ENCODE assay signal across 9 mouse cellular contexts in genomic region chr1:38438447-38438846, GRCm38 (mm10).
DNase-seq lines count a peak whose midpoint lies in the region; ATAC-seq lines count a peak whose summit lies in the region.
"Had no signal": no experiment of that assay in that cellular context is flagged by ENCODE, and none has a peak within 500 bp of the region (broad histone marks: within the 10 kb centered on the region; RNA-seq: fewer than 3 reads in every experiment).

No protein-coding gene starts in this region.

- no peaks in the 10 kb centered on the region for H3K9me3 ChIP-seq in heart, embryonic 13.5 days
- no peaks in the 10 kb centered on the region for H3K9me3 ChIP-seq in forebrain, embryonic 11.5 days (ENCODE audit: control insufficient read depth, low read length)
- H3K9me3 ChIP-seq in midbrain, embryonic 15.5 days: no peaks in the 10 kb centered on the region

- no peaks in the 10 kb centered on the region for H3K36me3 ChIP-seq in heart, embryonic 13.5 days
- no peaks in the 10 kb centered on the region for H3K36me3 ChIP-seq in forebrain, embryonic 11.5 days (ENCODE audit: control insufficient read depth, insufficient read depth, low read length)
- no peaks in the 10 kb centered on the region for H3K36me3 ChIP-seq in midbrain, embryonic 15.5 days (replicated peaks)

- peak overlapping the region; percentile 15; the same call in 1 of the 2 replicates for H3K9ac ChIP-seq in heart, embryonic 13.5 days
- H3K9ac ChIP-seq in forebrain, embryonic 11.5 days (ENCODE audit: low read length): no peak overlapping the region
- no peak overlapping the region for H3K9ac ChIP-seq in midbrain, embryonic 15.5 days

- peaks cover 72% of the 10 kb centered on the region for H3K4me1 ChIP-seq in heart, embryonic 13.5 days
- H3K4me1 ChIP-seq in forebrain, embryonic 11.5 days (replicated peaks; ENCODE audit: control insufficient read depth, insufficient read depth, low read length): peaks cover 34% of the 10 kb centered on the region
- H3K4me1 ChIP-seq in midbrain, embryonic 15.5 days: peaks cover 61% of the 10 kb centered on the region

- DNase-seq in heart, adult 8-10 months (ENCODE audit: low spot score): no peak
- DNase-seq in forebrain, embryonic 11.5 days (ENCODE audit: low spot score): no peak
- DNase-seq in layer of hippocampus, adult 9-10 months (ENCODE audit: low spot score): peak; percentile 80
- DNase-seq in adrenal gland, adult 18-20 months (ENCODE audit: low spot score in 2 of 2): no peak
- DNase-seq in spleen, adult 12 weeks (ENCODE audit: low spot score): no peak

- ATAC-seq in heart, embryonic 13.5 days (ENCODE audit: extremely low read depth, insufficient number of reproducible peaks, low FRiP score, low TSS enrichment): no peak
- peak; percentile 51; the same call in 1 of the 2 replicates for ATAC-seq in forebrain, embryonic 11.5 days (replicated peaks; ENCODE audit: low FRiP score)
- peak; percentile 29 for ATAC-seq in midbrain, embryonic 15.5 days (replicated peaks)
- no peak for ATAC-seq in CD4-positive, CD25-positive, alpha-beta regulatory T cell, adult 4 months

- no peaks in the 10 kb centered on the region for H3K27me3 ChIP-seq in heart, embryonic 13.5 days (replicated peaks)
- H3K27me3 ChIP-seq in forebrain, embryonic 11.5 days (ENCODE audit: control insufficient read depth, insufficient read depth, low read length): no peaks in the 10 kb centered on the region
- H3K27me3 ChIP-seq in midbrain, embryonic 15.5 days (replicated peaks): no peaks in the 10 kb centered on the region

- WGBS in heart, embryonic 13.5 days: 28% methylated on average over 4 of the region's 4 CpGs
- WGBS in forebrain, embryonic 11.5 days: 34% methylated on average over 4 of the region's 4 CpGs
- WGBS in midbrain, embryonic 15.5 days: 15% methylated on average over 4 of the region's 4 CpGs

- H3K27ac ChIP-seq in heart, embryonic 13.5 days (replicated peaks): peak overlapping the region; percentile 51
- H3K27ac ChIP-seq in forebrain, embryonic 11.5 days (ENCODE audit: low read depth, low read length): peak overlapping the region; percentile 68
- H3K27ac ChIP-seq in midbrain, embryonic 15.5 days: peak overlapping the region; percentile 68
- H3K27ac ChIP-seq: macrophage had no signal

- H3K4me2 ChIP-seq in heart, embryonic 13.5 days: peak overlapping the region; percentile 26
- no peak overlapping the region for H3K4me2 ChIP-seq in forebrain, embryonic 11.5 days (ENCODE audit: low read depth, low read length, severe bottlenecking)
- H3K4me2 ChIP-seq in midbrain, embryonic 15.5 days: no peak overlapping the region

- H3K4me3 ChIP-seq in heart, embryonic 13.5 days: no peak overlapping the region
- H3K4me3 ChIP-seq in forebrain, embryonic 11.5 days (ENCODE audit: low read depth, low read length): no peak overlapping the region
- H3K4me3 ChIP-seq in midbrain, embryonic 15.5 days: no peak overlapping the region

Comparison
In these comparisons a context has a peak if more than half of its experiments do, and no peak if none do; other contexts are left out.
1. ATAC-seq: peak in forebrain, embryonic 11.5 days (single experiment) and midbrain, embryonic 15.5 days (single experiment); none in heart, embryonic 13.5 days (single experiment) and CD4-positive, CD25-positive, alpha-beta regulatory T cell, adult 4 months (single experiment).
2. Peak in every context shown above with its lines, with median percentiles within 50 percentile points of each other: H3K27ac ChIP-seq.